Mouse (Mus musculus) E14TG2a.4 (cell line): ENCODE data around the gene Meaf6.
A peak's percentile ranks its signal among the peaks of the same experiment; 100 is the strongest.

Experiments
- H3K27me3 ChIP-seq: 2 replicates; pipeline ENCODE4 v1.6.1; 2014; ENCODE audit warnings: low read length, control low read depth; ENCODE audit not compliant: insufficient read depth
- H3K36me3 ChIP-seq: 2 replicates; pipeline ENCODE4 v1.6.1; 2014; ENCODE audit warnings: low read length, control low read depth; ENCODE audit not compliant: insufficient read depth
- H3K4me1 ChIP-seq: replicated peaks from 2 replicates; pipeline ENCODE4 v1.6.1; 2014; ENCODE audit warnings: low read depth, low read length, control low read depth
- H3K4me3 ChIP-seq: replicated peaks from 2 replicates; pipeline ENCODE4 v1.5.1; 2014; ENCODE audit warnings: mild to moderate bottlenecking, low read length
- H3K9me3 ChIP-seq: 2 replicates; pipeline ENCODE4 v1.6.1; 2014; ENCODE audit warnings: low read length, control low read depth
- CTCF ChIP-seq: conservative IDR thresholded peaks from 2 replicates; pipeline ENCODE4 v1.5.1; 2014; ENCODE audit warnings: low read length
- NANOG ChIP-seq: IDR thresholded peaks from 2 replicates; pipeline ENCODE4 v1.6.1; 2014; ENCODE audit warnings: borderline replicate concordance, low read length, mixed read lengths
- POU5F1 ChIP-seq: IDR thresholded peaks from 2 replicates; pipeline ENCODE4 v1.6.1; 2014; ENCODE audit warnings: low read length, borderline replicate concordance

Gene Meaf6

GRCm38 (mm10) chr4:125065517-125066307 lies 19.2 kb upstream of the Meaf6 start, which contains the start of gene Dnali1:
Dnali1 (minus strand) TSS chr4:125065703.
- Histone ChIP-seq H3K4me3 (peak within 1 kb of the TSS; percentile 99), H3K27me3 (peaks cover 13% of the 10 kb centered on the region; the same call in 1 of the 2 replicates), H3K4me1 (peaks cover 43% of the 10 kb centered on the region), H3K36me3 (peaks cover 30% of the 10 kb centered on the region), H3K9me3 (no peaks in the 10 kb centered on the region)
- TF ChIP-seq NANOG, result no peak
- TF ChIP-seq POU5F1, result no peak
- TF ChIP-seq CTCF, result no peak

GRCm38 (mm10) chr4:125066490-125067370 lies 18.2 kb upstream of the Meaf6 start, which contains the start of gene Snip1:
Snip1 (plus strand) TSS chr4:125066672.
- H3K4me3 ChIP-seq, result peak within 1 kb of the TSS; percentile 99
- no peaks in the 10 kb centered on the region for H3K9me3 ChIP-seq
- peaks cover 13% of the 10 kb centered on the region; the same call in 1 of the 2 replicates for H3K27me3 ChIP-seq
- H3K36me3 ChIP-seq, result peaks cover 40% of the 10 kb centered on the region
- peaks cover 53% of the 10 kb centered on the region for H3K4me1 ChIP-seq
- TF ChIP-seq CTCF (no peak), NANOG (no peak), POU5F1 (no peak)

GRCm38 (mm10) chr4:125077700-125078099 lies 7.2 kb upstream of the Meaf6 start:
- TF ChIP-seq CTCF (no peak), POU5F1 (no peak), NANOG (no peak)
- peaks cover 77% of the 10 kb centered on the region for H3K36me3 ChIP-seq
- H3K27me3 ChIP-seq, result no peaks in the 10 kb centered on the region
- no peak overlapping the region for H3K4me3 ChIP-seq
- no peaks in the 10 kb centered on the region for H3K4me1 ChIP-seq
- no peaks in the 10 kb centered on the region for H3K9me3 ChIP-seq

GRCm38 (mm10) chr4:125078698-125079097 lies 6.2 kb upstream of the Meaf6 start:
- H3K4me1 ChIP-seq, result peaks cover 6% of the 10 kb centered on the region
- no peak overlapping the region for H3K4me3 ChIP-seq
- H3K9me3 ChIP-seq, result no peaks in the 10 kb centered on the region
- peaks cover 68% of the 10 kb centered on the region for H3K36me3 ChIP-seq
- no peaks in the 10 kb centered on the region for H3K27me3 ChIP-seq
- no peak for TF ChIP-seq NANOG
- no peak for TF ChIP-seq POU5F1
- no peak for TF ChIP-seq CTCF

- Histone ChIP-seq H3K27me3 (no peaks in the 10 kb centered on the region), H3K4me3 (peak overlapping the region; percentile 89), H3K36me3 (peaks cover 60% of the 10 kb centered on the region), H3K4me1 (peaks cover 23% of the 10 kb centered on the region), H3K9me3 (no peaks in the 10 kb centered on the region)
- TF ChIP-seq CTCF, result no peak
- TF ChIP-seq POU5F1, result no peak
- no peak for TF ChIP-seq NANOG
Measured at GRCm38 (mm10) chr4:125085346-125085841, 460 bp downstream of the Meaf6 start.

GRCm38 (mm10) chr4:125093031-125093430 lies 8.1 kb downstream of the Meaf6 start:
- Histone ChIP-seq H3K4me1 (peaks cover 39% of the 10 kb centered on the region), H3K36me3 (peaks cover 60% of the 10 kb centered on the region), H3K4me3 (no peak overlapping the region), H3K27me3 (no peaks in the 10 kb centered on the region), H3K9me3 (0 out of 2 replicates have a peak, but pooled peaks cover 4% of the 10 kb centered on the region)
- TF ChIP-seq POU5F1 (no peak), CTCF (no peak), NANOG (no peak)

- Histone ChIP-seq H3K27me3 (no peaks in the 10 kb centered on the region), H3K4me1 (peaks cover 63% of the 10 kb centered on the region), H3K4me3 (no peak overlapping the region), H3K9me3 (0 out of 2 replicates have a peak, but pooled peaks cover 4% of the 10 kb centered on the region), H3K36me3 (peaks cover 30% of the 10 kb centered on the region)
- TF ChIP-seq CTCF, result no peak
- no peak for TF ChIP-seq POU5F1
- no peak for TF ChIP-seq NANOG
Measured at GRCm38 (mm10) chr4:125096066-125096465, 11.1 kb downstream of the Meaf6 start.

- H3K27me3 ChIP-seq, result no peaks in the 10 kb centered on the region
- peaks cover 19% of the 10 kb centered on the region for H3K36me3 ChIP-seq
- H3K4me3 ChIP-seq, result no peak overlapping the region
- TF ChIP-seq NANOG, result no peak
- no peak for TF ChIP-seq POU5F1
- no peak for TF ChIP-seq CTCF
- H3K4me1 ChIP-seq, result peaks cover 72% of the 10 kb centered on the region
- H3K9me3 ChIP-seq, result no peaks in the 10 kb centered on the region
Measured at GRCm38 (mm10) chr4:125097412-125097811, 12.5 kb downstream of the Meaf6 start.
